Mouse (Mus musculus) heart, adult 2 months (tissue): Measurements from ENCODE around the gene 5730522E02Rik. TPM values are rescaled to one million over a fixed set of nuclear protein-coding genes. Genes with fewer than 3 reads are reported as not detected.

Source experiments
- DNase-seq, 2 experiments: peaks; one replicate each; pipeline ENCODE4 v3.0.0; 2021
- H3K27ac ChIP-seq: fragments of 200-600 bp; 2 replicates; pipeline ENCODE4 v1.8.1; 2022
- H3K27me3 ChIP-seq: fragments of 200-500 bp; 2 replicates; pipeline ENCODE4 v1.6.1; 2012; ENCODE audit warnings: mild to moderate bottlenecking, low read length, inconsistent platforms, mixed read lengths; ENCODE audit not compliant: control insufficient read depth, insufficient read depth
- H3K36me3 ChIP-seq: fragments of 200-500 bp; 2 replicates; pipeline ENCODE4 v1.6.1; 2012; ENCODE audit warnings: low read length, inconsistent platforms; ENCODE audit not compliant: control insufficient read depth, insufficient read depth
- H3K4me1 ChIP-seq: fragments of 200-500 bp; 2 replicates; pipeline ENCODE4 v1.6.1; 2011; ENCODE audit warnings: low read length; ENCODE audit not compliant: control insufficient read depth, insufficient read depth
- H3K4me3 ChIP-seq: fragments of 200-600 bp; 2 replicates; pipeline ENCODE4 v1.8.1; 2022
- H3K79me2 ChIP-seq: fragments of 200-500 bp; replicated peaks from 2 replicates; pipeline ENCODE4 v1.6.1; 2012; ENCODE audit warnings: mild to moderate bottlenecking, inconsistent platforms, low read length, moderate library complexity, mixed read lengths; ENCODE audit not compliant: control insufficient read depth, insufficient read depth
- H3K9ac ChIP-seq: fragments of 200-500 bp; 2 replicates; pipeline ENCODE4 v1.6.1; 2012; ENCODE audit warnings: low read depth, mild to moderate bottlenecking, control low read depth, inconsistent platforms, low read length, mixed read lengths
- CTCF ChIP-seq: fragments of 200-600 bp; IDR thresholded peaks from 2 replicates; pipeline ENCODE4 v1.8.1; 2022; ENCODE audit warnings: antibody characterized with exemption, mild to moderate bottlenecking, moderate library complexity
- EP300 ChIP-seq: fragments of 200-500 bp; IDR thresholded peaks from 2 replicates; pipeline ENCODE4 v1.6.1; 2011; ENCODE audit warnings: low read depth, low read length, control low read depth; ENCODE audit not compliant: insufficient read depth
- POLR2A ChIP-seq: fragments of 200-500 bp; IDR thresholded peaks from 2 replicates; pipeline ENCODE4 v1.6.1; 2011; ENCODE audit warnings: mild to moderate bottlenecking, low read depth, low read length, control low read depth; ENCODE audit not compliant: insufficient read depth
- WGBS: fragments of 180-500 bp; shearing (Covaris S2); methylation state at CpG from one replicate; pipeline ENCODE4 v1.1.7; 2018; 5-methylcytosine and 5-hydroxymethylcytosine counted together
- intact Hi-C: fragments of 180-260 bp; cut with DNase I; formaldehyde crosslinking; loops from one replicate; pipeline ENCODE4 v1.15.1; 2025
- polyA plus RNA-seq: library from polyadenylated mRNA; depleted of rRNA; stranded (reverse); fragments of >200 nt; gene quantifications from 2 replicates; pipeline ENCODE4 v1.2.3, GENCODE M21; 2012
- total RNA-seq, 2 experiments: library from RNA; stranded (reverse); gene quantifications; 2 replicates each; pipeline ENCODE4 v1.2.3; 2021

5730522E02Rik gene
- total and polyA plus RNA-seq, 3 experiments = not detected

DNA sequence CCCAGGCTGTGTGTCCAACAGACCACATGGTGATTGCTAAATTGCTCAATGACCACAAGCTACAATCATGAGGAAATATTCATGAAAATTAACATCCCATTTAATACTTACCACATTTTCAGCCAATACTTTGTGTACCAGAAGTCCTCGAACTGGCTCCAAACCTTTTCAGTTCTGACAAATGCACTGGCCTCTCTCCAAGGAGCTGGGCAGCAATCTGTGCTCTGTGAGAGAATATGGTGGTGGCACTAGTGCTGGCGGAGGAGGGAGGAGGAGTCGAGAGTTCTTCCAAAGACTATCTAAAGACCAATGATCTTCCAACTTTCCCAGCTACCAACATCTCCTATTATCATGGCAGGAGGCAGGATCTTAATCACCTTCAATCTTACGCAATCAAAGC, 525.8 kb downstream of the 5730522E02Rik start:
- Histone ChIP-seq H3K79me2 (no peaks in the 10 kb centered on the region), H3K27me3 (no peaks in the 10 kb centered on the region), H3K36me3 (no peaks in the 10 kb centered on the region), H3K4me3 (no peak overlapping the region), H3K4me1 (no peaks in the 10 kb centered on the region), H3K9ac (no peak overlapping the region), H3K27ac (no peak overlapping the region)
- WGBS = 81% methylated on average over 4 of the region's 4 CpGs
- intact Hi-C loops = no loop called here
- DNase-seq = peak in 1 of 2 experiments; percentile 2
- TF ChIP-seq EP300 = no peak
- TF ChIP-seq POLR2A = no peak
- TF ChIP-seq CTCF = no peak

DNA sequence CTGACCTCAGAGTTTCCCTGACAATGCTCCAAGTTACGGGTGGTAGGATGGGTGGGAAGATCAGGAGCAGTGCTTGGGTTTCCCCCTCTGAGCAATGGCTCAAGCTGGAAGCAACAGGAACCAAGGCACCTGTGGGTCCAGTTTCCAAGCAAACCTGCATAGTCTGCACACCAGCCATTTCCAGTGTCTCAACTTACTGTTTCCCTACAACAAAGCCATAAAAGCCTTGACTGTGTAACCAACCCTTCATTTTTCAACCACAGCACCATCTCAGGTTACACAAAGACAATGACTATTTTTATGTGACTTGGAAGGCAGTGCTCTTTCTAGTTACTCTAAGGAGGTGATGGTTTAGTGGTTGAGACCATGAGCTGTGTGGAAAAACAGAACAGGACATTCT, 530.7 kb downstream of the 5730522E02Rik start:
- intact Hi-C loops = no loop called here
- no peaks in the 10 kb centered on the region for H3K36me3 ChIP-seq
- 77% methylated on average over 1 of the region's 1 CpGs for WGBS
- H3K27me3 ChIP-seq = no peaks in the 10 kb centered on the region
- TF ChIP-seq EP300 (no peak), POLR2A (no peak), CTCF (no peak)
- DNase-seq = no peak
- H3K79me2 ChIP-seq = no peaks in the 10 kb centered on the region
- H3K4me3 ChIP-seq = no peak overlapping the region
- no peak overlapping the region for H3K9ac ChIP-seq
- no peaks in the 10 kb centered on the region for H3K4me1 ChIP-seq
- no peak overlapping the region for H3K27ac ChIP-seq

DNA sequence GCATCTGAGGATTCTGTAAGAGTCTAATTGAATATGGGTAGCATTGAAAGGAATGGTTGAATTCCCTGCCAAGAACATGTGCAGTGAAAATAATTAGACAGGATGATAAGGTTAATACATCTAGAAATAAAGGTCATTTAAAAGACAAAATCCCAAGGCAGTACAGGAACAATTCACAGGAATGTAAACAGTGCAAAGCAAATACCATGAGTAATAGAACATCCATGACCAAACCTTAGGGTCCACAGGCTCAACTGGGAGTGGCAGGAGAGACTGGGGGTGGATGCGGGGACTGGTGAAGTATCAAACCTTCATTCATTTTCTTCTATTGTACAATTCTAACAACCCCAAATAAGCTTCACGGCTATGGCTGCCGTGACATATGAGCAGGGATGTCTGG, 536.4 kb downstream of the 5730522E02Rik start:
- Histone ChIP-seq H3K79me2 (no peaks in the 10 kb centered on the region), H3K9ac (no peak overlapping the region), H3K27ac (no peak overlapping the region), H3K36me3 (no peaks in the 10 kb centered on the region), H3K27me3 (no peaks in the 10 kb centered on the region), H3K4me3 (no peak overlapping the region), H3K4me1 (no peaks in the 10 kb centered on the region)
- no peak for TF ChIP-seq POLR2A
- no peak for TF ChIP-seq EP300
- no peak for TF ChIP-seq CTCF
- intact Hi-C loops = no loop called here
- WGBS = 82% methylated on average over 3 of the region's 3 CpGs
- no peak for DNase-seq

DNA sequence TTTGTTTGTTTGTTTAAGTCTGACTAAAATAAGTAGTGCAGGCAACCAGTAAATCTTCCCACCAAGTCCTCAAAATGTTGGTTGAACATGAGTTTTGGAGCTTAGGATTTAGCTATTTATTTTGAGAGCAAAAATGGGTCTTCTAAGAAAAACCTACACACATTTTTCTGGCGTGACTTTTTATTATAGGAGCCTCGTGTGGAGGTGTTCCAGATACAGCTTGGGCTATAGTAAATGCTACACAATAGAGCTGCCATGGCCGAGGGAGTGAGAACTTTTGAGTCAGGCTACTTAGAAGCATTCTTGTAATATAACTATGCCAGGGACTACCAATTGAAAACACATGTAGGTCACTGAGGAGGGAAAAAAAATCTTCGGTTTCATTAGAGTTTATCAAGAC, 540.5 kb downstream of the 5730522E02Rik start:
- TF ChIP-seq POLR2A = no peak
- TF ChIP-seq CTCF = no peak
- TF ChIP-seq EP300 = no peak
- no peaks in the 10 kb centered on the region for H3K4me1 ChIP-seq
- no peaks in the 10 kb centered on the region for H3K27me3 ChIP-seq
- DNase-seq = no peak
- H3K36me3 ChIP-seq = no peaks in the 10 kb centered on the region
- no peak overlapping the region for H3K9ac ChIP-seq
- no peaks in the 10 kb centered on the region for H3K79me2 ChIP-seq
- no peak overlapping the region for H3K4me3 ChIP-seq
- no peak overlapping the region for H3K27ac ChIP-seq
- intact Hi-C loops = no loop called here
- WGBS = 65% methylated on average over 4 of the region's 4 CpGs

- no peaks in the 10 kb centered on the region for H3K79me2 ChIP-seq
- 63% methylated on average over 3 of the region's 3 CpGs for WGBS
- TF ChIP-seq POLR2A (no peak), EP300 (no peak), CTCF (no peak)
- no peak overlapping the region for H3K27ac ChIP-seq
- H3K4me1 ChIP-seq = no peaks in the 10 kb centered on the region
- intact Hi-C loops = no loop called here
- no peak for DNase-seq
- no peaks in the 10 kb centered on the region for H3K36me3 ChIP-seq
- no peak overlapping the region for H3K4me3 ChIP-seq
- H3K27me3 ChIP-seq = no peaks in the 10 kb centered on the region
- H3K9ac ChIP-seq = no peak overlapping the region
Measured at GRCm38 (mm10) chr11:25664562-25665104, 545.9 kb downstream of the 5730522E02Rik start.

DNA sequence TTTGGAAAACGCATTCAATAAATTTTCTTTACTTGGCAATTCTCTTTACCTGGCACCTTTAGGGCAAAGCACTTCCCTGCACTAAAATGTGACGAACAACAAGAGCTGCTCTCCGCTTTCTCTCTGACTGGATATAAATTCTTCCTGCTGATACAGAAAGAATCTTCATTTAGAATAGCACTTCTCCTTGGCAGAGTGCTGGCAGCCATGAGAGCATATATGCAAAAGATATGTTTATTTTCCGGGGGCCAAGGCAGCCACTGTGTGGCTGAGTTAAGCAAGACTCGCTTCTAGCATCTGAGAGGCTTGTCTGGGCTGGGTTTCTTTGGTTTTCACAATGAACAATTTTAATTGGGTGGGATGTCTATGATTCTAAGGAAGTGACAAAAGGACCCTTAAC, 564.3 kb downstream of the 5730522E02Rik start:
- Histone ChIP-seq H3K79me2 (no peaks in the 10 kb centered on the region), H3K4me1 (no peaks in the 10 kb centered on the region), H3K27ac (no peak overlapping the region), H3K36me3 (no peaks in the 10 kb centered on the region), H3K9ac (no peak overlapping the region), H3K4me3 (no peak overlapping the region), H3K27me3 (no peaks in the 10 kb centered on the region)
- 65% methylated on average over 5 of the region's 5 CpGs for WGBS
- DNase-seq = no peak
- intact Hi-C loops = no loop called here
- TF ChIP-seq EP300 = no peak
- TF ChIP-seq CTCF = no peak
- no peak for TF ChIP-seq POLR2A
